Mouse (Mus musculus): ENCODE measurements around the gene Engase.

Engase gene

GRCm38 (mm10) chr11:118455788-118456187 lies 20.8 kb upstream of the Engase start:
- no peak for DNase-seq

DNA sequence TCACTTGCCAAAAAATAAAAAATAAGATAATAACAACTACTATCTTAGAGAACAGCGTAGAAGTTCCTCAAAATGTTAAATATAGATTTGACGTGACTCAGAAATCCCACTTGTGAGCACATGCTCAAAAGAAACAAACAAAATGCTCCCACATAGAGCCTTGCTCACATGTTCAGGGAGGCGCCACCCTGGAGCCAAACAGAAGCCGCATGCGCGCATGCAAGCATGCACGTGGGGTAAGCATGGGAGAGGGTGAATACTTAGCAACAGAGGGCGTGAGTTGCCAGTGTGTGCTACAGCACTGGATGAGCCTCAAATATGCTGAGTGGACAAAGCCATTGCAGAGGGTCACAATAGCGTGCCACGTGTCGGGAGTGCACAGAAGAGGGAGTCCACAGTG lies 19.7 kb upstream of the Engase start:
- peak; percentile 55 for DNase-seq

DNA sequence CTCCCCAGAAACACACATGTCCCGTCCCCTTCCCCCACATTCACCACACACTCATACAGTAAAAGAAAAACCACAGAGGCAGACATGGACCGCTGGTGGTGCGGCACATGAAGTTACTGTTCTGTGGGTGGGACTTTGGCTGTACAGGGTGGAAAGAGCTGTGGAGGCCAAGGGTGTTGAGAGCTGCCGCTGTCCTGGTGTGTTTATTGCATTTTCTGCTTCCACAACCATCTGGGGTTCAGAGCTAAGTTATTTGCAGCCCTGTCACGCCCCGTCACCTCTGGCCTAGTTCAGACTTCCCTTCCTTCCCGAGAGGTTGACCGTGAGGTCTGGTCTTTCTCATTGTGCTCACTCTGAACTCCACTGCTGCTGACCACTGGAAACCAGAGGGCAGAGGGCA lies 17.6 kb upstream of the Engase start:
- DNase-seq, result no peak

DNA sequence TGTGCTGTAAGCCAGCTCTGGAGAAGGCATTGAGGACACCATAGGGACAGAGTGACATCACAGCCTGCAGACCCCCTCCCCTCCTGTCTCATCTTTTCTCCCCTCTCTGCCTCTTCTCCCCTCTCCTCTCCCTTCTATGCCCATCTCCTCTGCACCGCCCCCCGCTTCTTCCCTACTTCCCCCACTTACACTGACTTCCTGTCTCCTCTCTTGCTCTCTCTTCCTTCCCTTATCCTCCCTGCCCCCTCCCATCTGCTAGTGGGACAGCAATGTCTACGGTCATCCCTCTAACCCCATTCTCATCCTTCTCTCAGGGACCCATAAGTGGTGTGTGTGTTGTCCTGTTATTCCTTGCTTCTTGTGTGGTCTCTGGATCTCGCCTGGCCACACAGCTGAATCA lies 17.1 kb upstream of the Engase start:
- DNase-seq, result no peak

GRCm38 (mm10) chr11:118460280-118460679 lies 16.3 kb upstream of the Engase start:
- DNase-seq, result no peak

- DNase-seq, result no peak
These were observed 9.1 kb upstream of the Engase start for GRCm38 (mm10) chr11:118467441-118468035.

DNA sequence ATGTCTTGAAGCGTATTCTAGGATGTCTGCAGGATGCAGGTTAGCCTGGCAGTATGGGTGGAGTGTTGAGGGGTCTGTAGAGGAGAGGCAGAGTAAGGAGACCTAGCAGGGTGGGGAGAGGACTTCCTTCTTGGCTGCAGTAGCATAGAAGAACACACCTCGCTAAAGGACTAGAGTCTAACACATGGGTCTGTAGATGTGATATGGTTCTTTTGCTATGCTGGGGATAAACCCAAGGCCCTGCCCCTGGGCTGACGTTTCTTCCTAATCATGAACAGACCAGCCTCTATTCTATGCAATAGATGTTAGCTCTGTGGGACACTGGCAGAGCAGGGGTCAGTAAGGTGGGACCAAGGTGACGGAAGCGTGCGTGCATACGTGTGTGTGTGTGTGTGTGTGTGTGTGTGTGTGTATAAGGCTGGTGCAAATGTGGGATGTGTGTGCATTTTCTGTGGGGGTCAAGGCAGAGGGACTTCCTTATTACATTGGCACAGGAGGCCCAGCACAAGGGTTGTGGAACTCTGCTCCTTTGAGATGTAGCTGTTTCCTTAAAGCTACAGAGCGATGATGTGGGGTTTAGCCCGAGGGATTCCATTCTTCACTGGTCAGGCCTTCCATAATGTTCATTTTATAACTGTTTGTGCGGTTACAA lies 7.0 kb upstream of the Engase start:
- DNase-seq, result no peak

- DNase-seq, result no peak
These were observed 6.2 kb upstream of the Engase start for GRCm38 (mm10) chr11:118470234-118470966.

DNA sequence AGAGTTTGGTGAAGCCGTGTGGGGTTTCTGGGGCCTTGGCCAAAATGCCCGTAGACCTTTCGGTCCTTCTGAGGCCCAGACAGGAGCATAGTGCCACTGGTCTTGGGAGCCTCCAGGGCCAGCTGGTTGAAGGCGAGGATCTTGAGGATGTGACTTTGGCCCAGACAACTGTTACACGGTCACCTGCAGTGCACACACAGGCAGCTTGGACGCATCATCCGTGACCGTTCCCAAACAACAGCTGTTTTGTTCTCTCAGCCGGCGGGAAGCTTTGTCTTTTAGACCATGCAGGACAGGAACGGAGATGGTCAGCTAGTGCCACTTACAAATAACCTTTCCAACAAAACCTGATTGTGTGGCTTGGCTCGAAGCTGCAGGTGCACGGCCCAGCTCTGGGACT lies 5.0 kb upstream of the Engase start:
- DNase-seq, result no peak

GRCm38 (mm10) chr11:118473161-118473560 lies 3.5 kb upstream of the Engase start:
- DNase-seq, result no peak

GRCm38 (mm10) chr11:118473842-118474500 lies 2.7 kb upstream of the Engase start:
- no peak for DNase-seq

- DNase-seq, result no peak
These were observed 1.0 kb upstream of the Engase start for GRCm38 (mm10) chr11:118475496-118476083.

- no peak for DNase-seq
These were observed 3.1 kb downstream of the Engase start for GRCm38 (mm10) chr11:118479776-118480175.

DNA sequence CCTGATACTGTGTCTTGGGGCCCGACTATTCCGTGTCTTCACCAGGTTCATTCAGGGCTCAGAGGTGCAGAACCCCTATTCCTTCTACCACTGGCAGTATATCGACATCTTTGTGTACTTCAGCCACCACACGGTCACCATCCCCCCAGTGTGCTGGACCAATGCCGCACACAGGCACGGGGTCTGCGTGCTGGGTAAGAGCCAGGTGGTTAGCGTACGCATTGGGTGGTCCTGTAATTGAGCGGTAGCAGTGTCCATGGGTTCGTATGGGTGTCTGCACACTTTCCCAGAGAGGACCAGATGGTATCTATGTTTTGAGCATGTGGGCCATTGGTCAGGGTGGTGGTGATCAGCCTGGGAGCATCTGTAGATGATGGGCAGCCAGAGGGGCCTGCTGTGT lies 4.6 kb downstream of the Engase start:
- DNase-seq, result no peak

- DNase-seq, result no peak
These were observed 5.1 kb downstream of the Engase start for GRCm38 (mm10) chr11:118481751-118482150.

DNA sequence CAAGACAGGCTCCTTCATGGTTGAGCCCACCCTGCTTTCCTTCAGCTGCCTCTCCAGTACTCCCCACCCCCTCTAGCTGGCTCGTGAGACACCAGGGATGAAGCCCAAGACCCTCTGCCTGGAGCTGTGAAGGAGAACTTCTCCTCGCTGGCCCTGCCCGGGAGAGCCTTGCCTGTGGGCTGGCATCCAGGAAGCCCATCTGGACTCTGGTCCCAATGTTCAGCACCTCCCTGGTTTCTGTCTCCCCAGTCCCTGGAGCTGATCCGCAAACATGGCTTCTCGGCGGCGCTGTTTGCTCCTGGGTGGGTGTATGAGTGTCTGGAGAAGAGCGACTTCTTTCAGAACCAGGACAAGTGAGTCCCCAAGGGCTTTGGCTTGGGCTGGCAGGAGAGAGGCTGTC lies 7.5 kb downstream of the Engase start:
- no peak for DNase-seq

- DNase-seq, result no peak
These were observed 8.7 kb downstream of the Engase start for GRCm38 (mm10) chr11:118485338-118485737.

- DNase-seq, result no peak
These were observed 9.2 kb downstream of the Engase start for GRCm38 (mm10) chr11:118485780-118486179.

DNA sequence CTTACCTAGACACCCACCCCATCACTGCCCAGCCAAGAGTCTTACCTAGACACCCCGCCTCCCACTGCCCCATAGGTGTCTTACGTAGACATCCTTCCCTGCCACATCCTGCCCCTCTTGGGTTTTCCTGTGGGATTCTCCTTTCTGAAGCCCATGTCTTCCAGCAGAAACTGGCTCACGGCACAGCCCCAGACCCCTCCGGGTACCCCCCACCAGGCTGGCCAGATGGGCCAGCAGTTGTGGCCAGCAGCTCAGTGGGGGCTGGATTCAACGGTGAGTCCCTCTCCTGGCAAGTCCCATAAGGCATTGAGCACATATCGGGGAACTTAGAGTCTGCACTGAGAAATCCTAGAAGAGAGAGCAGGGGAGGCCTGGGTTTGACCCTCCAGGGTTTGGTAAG lies 9.7 kb downstream of the Engase start:
- no peak for DNase-seq

DNA sequence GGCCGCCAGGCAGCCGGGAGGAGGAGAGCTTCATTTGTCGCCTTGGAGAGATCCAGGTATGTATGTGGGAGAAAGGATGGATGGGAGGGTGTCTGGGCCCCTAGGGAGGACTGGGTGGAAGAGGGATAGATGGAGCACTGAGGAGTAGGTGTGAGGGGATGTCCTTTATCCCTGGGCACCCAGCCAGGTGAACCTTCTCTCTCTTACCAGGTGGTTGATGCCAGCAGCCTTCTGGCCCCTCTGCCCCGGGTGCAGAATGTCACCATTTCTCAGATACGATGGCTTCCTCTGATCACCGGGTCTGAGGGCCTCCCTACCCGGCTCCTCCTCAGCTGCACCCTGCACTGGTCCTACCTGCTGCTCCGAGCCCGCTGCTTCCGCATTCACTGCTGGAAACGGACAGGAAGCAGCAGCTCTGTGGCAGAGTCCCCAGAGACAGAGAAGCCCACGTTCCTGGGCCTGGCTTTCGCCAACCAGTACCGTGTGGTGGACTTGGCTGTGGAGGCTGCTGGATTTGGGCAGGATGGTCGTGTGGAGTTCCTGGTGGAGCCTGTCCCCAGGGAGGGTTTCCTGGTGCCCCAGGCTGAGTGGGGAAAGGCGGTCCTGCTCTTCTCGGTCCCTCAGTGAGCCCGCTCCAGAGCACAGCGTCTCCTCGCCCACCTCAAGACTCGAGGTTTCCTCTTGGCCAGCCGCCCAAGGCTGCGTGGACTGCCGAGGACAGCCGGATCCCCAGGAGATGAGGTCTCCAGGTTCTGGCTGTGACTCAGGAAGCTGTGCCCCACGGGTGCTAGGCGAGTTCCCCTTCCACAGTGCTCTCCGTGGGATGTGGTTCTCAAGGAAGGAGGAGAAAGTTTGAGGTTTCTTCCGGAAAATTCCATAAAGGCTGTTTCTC lies 10.5 kb downstream of the Engase start:
- no peak for DNase-seq

DNA sequence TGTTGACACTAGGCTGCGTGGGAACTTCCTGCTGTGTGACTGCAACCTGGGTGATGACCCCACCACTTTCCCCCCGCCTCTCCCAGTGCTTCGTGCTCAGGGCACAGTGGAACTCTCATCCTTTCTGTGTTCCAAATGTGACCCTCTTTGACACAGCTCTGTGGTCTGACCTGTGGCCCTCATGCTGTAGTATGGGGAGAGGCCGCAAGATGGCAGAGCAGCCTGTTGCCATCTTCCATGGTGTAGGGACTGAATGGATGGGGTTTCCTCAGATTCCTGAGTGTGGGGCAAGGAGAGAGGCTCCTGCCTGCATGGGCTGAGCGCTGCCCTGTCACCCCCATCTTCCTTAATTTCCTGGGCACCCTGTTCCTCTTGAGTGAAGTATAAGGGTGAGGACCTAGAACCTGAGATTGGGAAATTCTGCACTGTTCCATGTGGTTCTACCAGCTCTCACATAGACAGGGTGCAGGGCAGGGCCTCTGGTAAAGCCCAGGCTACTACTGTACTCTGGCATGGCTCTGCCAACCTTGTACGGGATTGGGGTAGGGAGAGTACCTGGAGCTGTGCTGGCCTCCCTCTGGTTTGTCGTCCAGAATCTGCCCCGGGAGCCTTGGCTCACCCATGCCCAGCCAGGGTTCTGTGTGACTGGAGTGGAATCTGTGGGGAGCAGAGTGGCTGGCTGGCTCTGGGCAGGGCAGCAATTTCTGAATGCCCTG lies 11.7 kb downstream of the Engase start:
- no peak for DNase-seq

- no peak for DNase-seq
These were observed 12.3 kb downstream of the Engase start for GRCm38 (mm10) chr11:118488907-118489270.

All from right cerebral cortex, postnatal 14 days (tissue).